Mouse (Mus musculus): ENCODE data around the gene Rgs6.

GRCm38 (mm10) chr12:83110711-83111110 is 522.6 kb downstream of the Rgs6 start:
- TF ChIP-seq CTCF (IDR thresholded peaks at IDR 0.05; ENCODE audit: low read depth), result no peak
- TF ChIP-seq EP300 (optimal IDR thresholded peaks at IDR 0.05), result no peak

Measured in stomach, postnatal 0 days (tissue).